Mouse (Mus musculus) liver, postnatal 0 days (tissue): Measurements from ENCODE around the gene Dpy19l3.

Experiments
- CTCF ChIP-seq: sonication (generic); IDR thresholded peaks from 2 replicates; pipeline ENCODE4 v1.5.1; 2016; ENCODE audit warnings: antibody characterized with exemption, low read depth
- EP300 ChIP-seq: IDR thresholded peaks from 2 replicates; pipeline ENCODE4 v1.6.1; 2016; ENCODE audit warnings: antibody characterized with exemption, low read depth, mild to moderate bottlenecking

GRCm38 (mm10) chr7:35756510-35757440 is 2.5 kb upstream of the Dpy19l3 start:
- TF ChIP-seq CTCF, result peak; percentile 58
- no peak for TF ChIP-seq EP300
